29 mouse cellular contexts compared by ENCODE assay signal in genomic region chr3:51238515-51238914, GRCm38 (mm10). TPM values are rescaled to one million over a fixed set of nuclear protein-coding genes. Genes with fewer than 3 reads are reported as not detected.
DNase-seq lines count a peak whose midpoint lies in the region; ATAC-seq and TF ChIP-seq lines count a peak whose summit lies in the region.
"Had no signal": no experiment of that assay in that cellular context is flagged by ENCODE, and none has a peak within 500 bp of the region (broad histone marks: within the 10 kb centered on the region; RNA-seq: fewer than 3 reads in every experiment).

No protein-coding gene starts in this region.

- DNase-seq in heart, adult 11 months = peak; percentile 93
- no peak for DNase-seq in heart, postnatal 4 days
- peak; percentile 18 for DNase-seq in lung, postnatal 25 days (ENCODE audit: low spot score)
- no peak for DNase-seq in lung, postnatal 0 days (ENCODE audit: low spot score)
- no peak for DNase-seq in gastrocnemius, postnatal 25 days
- no peak for DNase-seq in testis, postnatal 14 days (ENCODE audit: low spot score)
- DNase-seq: adrenal gland, postnatal 14 days; cerebellum, adult 11-12 months; cerebellum, adult 9-11 months; gastrocnemius, postnatal 36 days; heart, postnatal 10 days; kidney, adult 8-10 months; layer of hippocampus, postnatal 36 days; liver; right cerebral cortex, adult 18-20 months; right cerebral cortex, postnatal 4 days; thymus, postnatal 14 days had no signal

- no peak for ATAC-seq in lung, postnatal 0 days
- peak; percentile 59 for ATAC-seq in megakaryocyte, adult 5-6 weeks (ENCODE audit: poor library complexity, severe bottlenecking)
- ATAC-seq: forebrain, embryonic 15.5 days; intestine, embryonic 16.5 days had no signal

- H3K27me3 ChIP-seq in lung, postnatal 0 days (replicated peaks; ENCODE audit: insufficient read depth, low read length) = no peaks in the 10 kb centered on the region
- H3K27me3 ChIP-seq: embryonic facial prominence, embryonic 13.5 days; forebrain, embryonic 15.5 days; heart, embryonic 13.5 days; neural tube, embryonic 12.5 days had no signal

- no peak overlapping the region for H3K4me3 ChIP-seq in lung, postnatal 0 days (ENCODE audit: low read depth, low read length)
- H3K4me3 ChIP-seq: embryonic facial prominence, embryonic 13.5 days; forebrain, embryonic 10.5 days; forebrain, embryonic 15.5 days; heart, embryonic 13.5 days; myocyte; neural tube, embryonic 12.5 days had no signal

- H3K4me2 ChIP-seq in lung, postnatal 0 days (replicated peaks; ENCODE audit: low read depth, low read length) = no peak overlapping the region
- H3K4me2 ChIP-seq: embryonic facial prominence, embryonic 13.5 days; forebrain, embryonic 15.5 days; heart, embryonic 13.5 days; midbrain, embryonic 11.5 days; neural tube, embryonic 12.5 days had no signal

- no peak for TF ChIP-seq EP300 in lung, postnatal 0 days (IDR thresholded peaks at IDR 0.05)

- TF ChIP-seq CTCF in lung, postnatal 0 days (IDR thresholded peaks at IDR 0.05) = no peak

- H3K9me3 ChIP-seq in lung, postnatal 0 days (ENCODE audit: low read length) = no peaks in the 10 kb centered on the region
- H3K9me3 ChIP-seq: embryonic facial prominence, embryonic 13.5 days; forebrain, embryonic 10.5 days; forebrain, embryonic 15.5 days; G1E; heart, embryonic 13.5 days; neural tube, embryonic 12.5 days had no signal

- no peak overlapping the region for H3K9ac ChIP-seq in lung, postnatal 0 days (replicated peaks; ENCODE audit: low read depth)
- H3K9ac ChIP-seq: embryonic facial prominence, embryonic 13.5 days; forebrain, embryonic 15.5 days; heart, embryonic 13.5 days; neural tube, embryonic 12.5 days had no signal

- H3K4me1 ChIP-seq in lung, postnatal 0 days (ENCODE audit: insufficient read depth, low read depth, low read length) = no peaks in the 10 kb centered on the region

- WGBS in lung, postnatal 0 days = 50% methylated on average over 7 of the region's 7 CpGs

- H3K36me3 ChIP-seq in lung, postnatal 0 days (ENCODE audit: insufficient read depth, low read length) = no peaks in the 10 kb centered on the region
- H3K36me3 ChIP-seq: embryonic facial prominence, embryonic 13.5 days had no signal

- H3K27ac ChIP-seq in lung, postnatal 0 days (ENCODE audit: low read length) = no peak overlapping the region
- H3K27ac ChIP-seq: embryonic facial prominence, embryonic 13.5 days; forebrain, embryonic 10.5 days; forebrain, embryonic 15.5 days; heart, embryonic 13.5 days; kidney, postnatal 0 days; macrophage; neural tube, embryonic 12.5 days had no signal

RNA-seq across cellular contexts. Expression of gene Noct, which starts 14.3 kb away (rescaled TPM):
- 10 to 100 TPM; 27.8 to 31.0 TPM for total RNA-seq in heart, postnatal 4 days (2021)
- 4.1 and 4.2 TPM in 2 replicates for polyA plus RNA-seq in lung, postnatal 0 days (2015; fragmentation: Nextera tagmentation; extraction: Ambion mirVana)
- 12.1 and 13.2 TPM in 2 replicates for total RNA-seq in megakaryocyte, adult 5-6 weeks (2015)
- total RNA-seq in megakaryocyte, adult 5-6 weeks (2017) = 4.4 and 7.6 TPM in 2 replicates
- total RNA-seq in gastrocnemius, postnatal 25 days (2021) = 10 to 100 TPM; 23.0 to 29.3 TPM

Comparison
In these comparisons a context has a peak if more than half of its experiments do, and no peak if none do; other contexts are left out.
1. DNase-seq: peak in heart, adult 11 months (single experiment) and lung, postnatal 25 days (single experiment); none in heart, postnatal 4 days (single experiment), lung, postnatal 0 days (single experiment), gastrocnemius, postnatal 25 days (single experiment) and testis, postnatal 14 days (single experiment).